Mouse (Mus musculus) liver, embryonic 14.5 days (tissue): ENCODE measurements around the gene Gfra1. TPM values are rescaled to one million over a fixed set of nuclear protein-coding genes. Genes with fewer than 3 reads are reported as not detected.
A peak's percentile ranks its signal among the peaks of the same experiment; 100 is the strongest.

Experiments used
- ATAC-seq: fragments of 200-750 bp; cut with Nextera tagmentation; 2 replicates; pipeline ENCODE4 v1.8.0; 2017; ENCODE audit warnings: moderate number of reproducible peaks, mild to moderate bottlenecking, moderate library complexity; ENCODE audit not compliant: insufficient read depth
- DNase-seq, 3 experiments: peaks; one replicate each; pipeline ENCODE4 v3.0.0-alpha.2; 2012 to 2013; ENCODE audit warnings: low read depth in 3 of 3, low spot score in 3 of 3
- H3K27ac ChIP-seq: fragments of 300-500 bp; sonication (generic); 2 replicates; pipeline ENCODE4 v1.5.1; 2014; ENCODE audit warnings: moderate library complexity, mild to moderate bottlenecking, control low read depth, inconsistent platforms
- H3K27me3 ChIP-seq: fragments of 300-500 bp; sonication (generic); 2 replicates; pipeline ENCODE4 v1.6.1; 2014; ENCODE audit warnings: mild to moderate bottlenecking, low read length, moderate library complexity; ENCODE audit not compliant: control insufficient read depth, insufficient read depth
- H3K36me3 ChIP-seq: fragments of 300-500 bp; sonication (generic); replicated peaks from 2 replicates; pipeline ENCODE4 v1.6.1; 2014; ENCODE audit warnings: low read depth; ENCODE audit not compliant: control insufficient read depth, insufficient read depth
- H3K4me1 ChIP-seq, 2 experiments: fragments of 200-500 bp in 1 of 2; fragments of 300-500 bp in 1 of 2; sonication (generic) in 1 of 2; replicated peaks; 2 replicates each; pipeline ENCODE4 v1.6.1; 2012 to 2014; ENCODE audit warnings: antibody characterized with exemption in 1 of 2, inconsistent platforms in 1 of 2, low read length in 1 of 2; ENCODE audit not compliant: control insufficient read depth in 2 of 2, insufficient read depth in 2 of 2
- H3K4me2 ChIP-seq: fragments of 300-500 bp; sonication (generic); 2 replicates; pipeline ENCODE4 v1.6.1; 2014; ENCODE audit warnings: low read depth, mild to moderate bottlenecking, control low read depth, moderate library complexity
- H3K4me3 ChIP-seq, 2 experiments: fragments of 200-500 bp in 1 of 2; fragments of 300-500 bp in 1 of 2; sonication (generic) in 1 of 2; 2 replicates each; pipeline ENCODE4 v1.5.1; 2012 to 2014; ENCODE audit warnings: low read depth in 2 of 2, low read length in 2 of 2, mild to moderate bottlenecking in 2 of 2, control low read depth in 1 of 2, inconsistent platforms in 1 of 2, moderate library complexity in 1 of 2; ENCODE audit not compliant: insufficient read depth in 1 of 2
- H3K9ac ChIP-seq: fragments of 300-500 bp; sonication (generic); replicated peaks from 2 replicates; pipeline ENCODE4 v1.6.1; 2014; ENCODE audit warnings: mild to moderate bottlenecking, control low read depth, moderate library complexity
- H3K9me3 ChIP-seq: fragments of 300-500 bp; sonication (generic); 2 replicates; pipeline ENCODE4 v1.6.1; 2016; ENCODE audit warnings: low read length, mixed read lengths; ENCODE audit not compliant: control insufficient read depth
- CTCF ChIP-seq: IDR thresholded peaks from 2 replicates; pipeline ENCODE4 v1.5.1; 2016; ENCODE audit warnings: antibody characterized with exemption, low read depth, control low read depth
- EP300 ChIP-seq: IDR thresholded peaks from 2 replicates; pipeline ENCODE4 v1.6.1; 2016; ENCODE audit warnings: antibody characterized with exemption, low read depth
- whole genome bisulfite sequencing: fragments of 180-500 bp; shearing (Covaris S2); extraction: QIAGEN DNeasy Blood & Tissue Kit; methylation state at CpG from one replicate; pipeline ENCODE4 v1.1.7; 2014; ENCODE audit not compliant: insufficient replicate concordance; 5-methylcytosine and 5-hydroxymethylcytosine counted together
- polyA plus RNA-seq, 2 experiments: library from polyadenylated mRNA; depleted of rRNA in 1 of 2; stranded (reverse) in 1 of 2; unstranded in 1 of 2; fragments of >200 nt; fragmentation: Nextera tagmentation in 1 of 2; extraction: Ambion mirVana in 1 of 2; gene quantifications; 2 replicates each; pipeline versions ENCODE4 v1.2.1 to v1.2.3; 2012 to 2014

Gfra1 gene
- polyA plus RNA-seq (2012; rRNA removed): 2.7 and 2.9 TPM in 2 replicates
- 3.8 and 4.6 TPM in 2 replicates for polyA plus RNA-seq (2014; fragmentation: Nextera tagmentation; extraction: Ambion mirVana)

- H3K9me3 ChIP-seq: no peaks in the 10 kb centered on the region
- H3K4me1 ChIP-seq: no peaks in the 10 kb centered on the region
- no peak within 1 kb of the TSS for H3K27ac ChIP-seq
- H3K36me3 ChIP-seq: no peaks in the 10 kb centered on the region
- no peak for DNase-seq
- WGBS: under 1% methylated on average over 31 of the region's 31 CpGs
- no peak for ATAC-seq
- H3K4me3 ChIP-seq: peak within 1 kb of the TSS; percentile 6 to 47
- peaks cover 45% of the 10 kb centered on the region for H3K27me3 ChIP-seq
- no peak within 1 kb of the TSS for H3K9ac ChIP-seq
- H3K4me2 ChIP-seq: peak within 1 kb of the TSS; percentile 56
- TF ChIP-seq CTCF: 0 out of 2 replicates have a peak, but pooled peaks have one; percentile 11
- TF ChIP-seq EP300: no peak
Measured at GRCm38 (mm10) chr19:58455496-58456061, at the start of gene Gfra1. Gfra1 (minus strand) TSS chr19:58455909.

GRCm38 (mm10) chr19:58500049-58500448 is 44.3 kb upstream of the Gfra1 start:
- Histone ChIP-seq H3K4me3 (no peak overlapping the region), H3K36me3 (no peaks in the 10 kb centered on the region), H3K9ac (no peak overlapping the region), H3K27me3 (no peaks in the 10 kb centered on the region), H3K4me1 (no peaks in the 10 kb centered on the region), H3K9me3 (no peaks in the 10 kb centered on the region), H3K4me2 (no peak overlapping the region), H3K27ac (no peak overlapping the region)
- TF ChIP-seq EP300 (no peak), CTCF (no peak)
- WGBS: 42% methylated on average over 2 of the region's 2 CpGs
- ATAC-seq (no peak), DNase-seq (no peak)

GRCm38 (mm10) chr19:58499420-58499966 is 43.8 kb upstream of the Gfra1 start:
- TF ChIP-seq CTCF: no peak
- no peak for TF ChIP-seq EP300
- Histone ChIP-seq H3K9ac (no peak overlapping the region), H3K9me3 (no peaks in the 10 kb centered on the region), H3K27ac (no peak overlapping the region), H3K27me3 (no peaks in the 10 kb centered on the region), H3K36me3 (no peaks in the 10 kb centered on the region), H3K4me2 (no peak overlapping the region), H3K4me1 (no peaks in the 10 kb centered on the region), H3K4me3 (no peak overlapping the region)
- 47% methylated on average over 3 of the region's 3 CpGs for WGBS
- DNase-seq (no peak), ATAC-seq (no peak)

GRCm38 (mm10) chr19:58497106-58497505 is 41.4 kb upstream of the Gfra1 start:
- Histone ChIP-seq H3K36me3 (no peaks in the 10 kb centered on the region), H3K9ac (no peak overlapping the region), H3K27me3 (no peaks in the 10 kb centered on the region), H3K4me3 (no peak overlapping the region), H3K9me3 (no peaks in the 10 kb centered on the region), H3K4me2 (no peak overlapping the region), H3K27ac (no peak overlapping the region), H3K4me1 (no peaks in the 10 kb centered on the region)
- ATAC-seq (no peak), DNase-seq (no peak)
- TF ChIP-seq CTCF (no peak), EP300 (no peak)
- 56% methylated on average over 3 of the region's 3 CpGs for WGBS

GRCm38 (mm10) chr19:58486686-58487085 is 31.0 kb upstream of the Gfra1 start:
- H3K27ac ChIP-seq: no peak overlapping the region
- DNase-seq (no peak), ATAC-seq (no peak)
- H3K4me1 ChIP-seq: no peaks in the 10 kb centered on the region
- no peaks in the 10 kb centered on the region for H3K27me3 ChIP-seq
- no peak overlapping the region for H3K4me2 ChIP-seq
- 35% methylated on average over 2 of the region's 2 CpGs for WGBS
- no peaks in the 10 kb centered on the region for H3K36me3 ChIP-seq
- no peak for TF ChIP-seq EP300
- no peak for TF ChIP-seq CTCF
- H3K4me3 ChIP-seq: no peak overlapping the region
- no peak overlapping the region for H3K9ac ChIP-seq
- no peaks in the 10 kb centered on the region for H3K9me3 ChIP-seq
